Mouse (Mus musculus) forebrain, embryonic 12.5 days (tissue): Measurements from ENCODE around the gene Adamtsl5. TPM values are rescaled to one million over a fixed set of nuclear protein-coding genes. Genes with fewer than 3 reads are reported as not detected.
A peak's percentile ranks its signal among the peaks of the same experiment; 100 is the strongest.

ENCODE experiments used
- ATAC-seq: fragments of 200-750 bp; cut with Nextera tagmentation; 2 replicates; pipeline ENCODE4 v1.8.0; 2017; ENCODE audit warnings: moderate TSS enrichment; ENCODE audit not compliant: low FRiP score
- H3K27ac ChIP-seq: fragments of 300-500 bp; sonication (generic); 2 replicates; pipeline ENCODE4 v1.5.1; 2016; ENCODE audit warnings: mild to moderate bottlenecking
- H3K27me3 ChIP-seq: fragments of 300-500 bp; sonication (generic); 2 replicates; pipeline ENCODE4 v1.6.1; 2016; ENCODE audit warnings: mild to moderate bottlenecking
- H3K36me3 ChIP-seq: fragments of 300-500 bp; sonication (generic); replicated peaks from 2 replicates; pipeline ENCODE4 v1.6.1; 2016; ENCODE audit warnings: mild to moderate bottlenecking
- H3K4me1 ChIP-seq: fragments of 300-500 bp; sonication (generic); 2 replicates; pipeline ENCODE4 v1.6.1; 2016
- H3K4me2 ChIP-seq: fragments of 300-500 bp; sonication (generic); 2 replicates; pipeline ENCODE4 v1.6.1; 2016; ENCODE audit warnings: mild to moderate bottlenecking, moderate library complexity
- H3K4me3 ChIP-seq: fragments of 300-500 bp; sonication (generic); replicated peaks from 2 replicates; pipeline ENCODE4 v1.5.1; 2016; ENCODE audit warnings: mild to moderate bottlenecking
- H3K9ac ChIP-seq: fragments of 300-500 bp; sonication (generic); 2 replicates; pipeline ENCODE4 v1.6.1; 2016; ENCODE audit warnings: mild to moderate bottlenecking
- H3K9me3 ChIP-seq: fragments of 300-500 bp; sonication (generic); 2 replicates; pipeline ENCODE4 v1.6.1; 2016
- WGBS: fragments of 180-500 bp; shearing (Covaris S2); methylation state at CpG from one replicate; pipeline ENCODE4 v1.1.7; 2016; 5-methylcytosine and 5-hydroxymethylcytosine counted together
- polyA plus RNA-seq: library from polyadenylated mRNA; unstranded; fragments of >200 nt; fragmentation: Nextera tagmentation; extraction: Ambion mirVana; gene quantifications from 2 replicates; pipeline ENCODE4 v1.2.1, GENCODE M21; 2016

The Adamtsl5 gene
- polyA plus RNA-seq, 1 experiment from 2014 or later, result 0.55 TPM

GRCm38 (mm10) chr10:80371411-80371966 lies 23.3 kb upstream of the Adamtsl5 start:
- peak overlapping the region; percentile 27; the same call in 1 of the 2 replicates for H3K27ac ChIP-seq
- H3K9me3 ChIP-seq, result 0 out of 2 replicates have a peak, but pooled peaks cover 5% of the 10 kb centered on the region
- peak overlapping the region; percentile 32 for H3K4me2 ChIP-seq
- H3K4me1 ChIP-seq, result peaks cover 14% of the 10 kb centered on the region
- peak; percentile 78 for ATAC-seq
- H3K4me3 ChIP-seq, result peak overlapping the region; percentile 14
- H3K27me3 ChIP-seq, result peaks cover 29% of the 10 kb centered on the region
- no peaks in the 10 kb centered on the region for H3K36me3 ChIP-seq
- 3% methylated on average over 11 of the region's 12 CpGs for WGBS
- peak overlapping the region; percentile 40; the same call in 1 of the 2 replicates for H3K9ac ChIP-seq

- H3K4me2 ChIP-seq, result no peak overlapping the region
- H3K4me1 ChIP-seq, result peaks cover 14% of the 10 kb centered on the region
- no peaks in the 10 kb centered on the region for H3K36me3 ChIP-seq
- H3K27ac ChIP-seq, result no peak overlapping the region
- H3K27me3 ChIP-seq, result peaks cover 30% of the 10 kb centered on the region
- 84% methylated on average over 21 of the region's 21 CpGs for WGBS
- 0 out of 2 replicates have a peak, but pooled peaks cover 5% of the 10 kb centered on the region for H3K9me3 ChIP-seq
- no peak overlapping the region for H3K9ac ChIP-seq
- no peak overlapping the region for H3K4me3 ChIP-seq
- ATAC-seq, result no peak
Measured at GRCm38 (mm10) chr10:80369995-80370747, 22.0 kb upstream of the Adamtsl5 start.

GRCm38 (mm10) chr10:80368392-80368791 lies 20.2 kb upstream of the Adamtsl5 start:
- H3K27ac ChIP-seq, result no peak overlapping the region
- H3K4me3 ChIP-seq, result no peak overlapping the region
- 92% methylated on average over 6 of the region's 6 CpGs for WGBS
- peaks cover 47% of the 10 kb centered on the region for H3K27me3 ChIP-seq
- H3K4me1 ChIP-seq, result peaks cover 21% of the 10 kb centered on the region
- 0 out of 2 replicates have a peak, but pooled peaks cover 5% of the 10 kb centered on the region for H3K9me3 ChIP-seq
- ATAC-seq, result no peak
- no peaks in the 10 kb centered on the region for H3K36me3 ChIP-seq
- H3K4me2 ChIP-seq, result no peak overlapping the region
- no peak overlapping the region; the same call in 1 of the 2 replicates for H3K9ac ChIP-seq

- no peak overlapping the region for H3K27ac ChIP-seq
- no peak for ATAC-seq
- 0 out of 2 replicates have a peak, but pooled peaks cover 5% of the 10 kb centered on the region for H3K9me3 ChIP-seq
- H3K36me3 ChIP-seq, result no peaks in the 10 kb centered on the region
- H3K4me3 ChIP-seq, result no peak overlapping the region
- H3K9ac ChIP-seq, result no peak overlapping the region
- 64% methylated on average over 5 of the region's 5 CpGs for WGBS
- peaks cover 21% of the 10 kb centered on the region for H3K4me1 ChIP-seq
- H3K4me2 ChIP-seq, result no peak overlapping the region
- H3K27me3 ChIP-seq, result peaks cover 49% of the 10 kb centered on the region
Measured at GRCm38 (mm10) chr10:80367954-80368353, 19.7 kb upstream of the Adamtsl5 start.

GRCm38 (mm10) chr10:80365736-80366135 lies 17.5 kb upstream of the Adamtsl5 start:
- no peaks in the 10 kb centered on the region for H3K36me3 ChIP-seq

GRCm38 (mm10) chr10:80363734-80364133 lies 15.5 kb upstream of the Adamtsl5 start:
- no peaks in the 10 kb centered on the region for H3K36me3 ChIP-seq
- H3K4me1 ChIP-seq, result peaks cover 7% of the 10 kb centered on the region
- H3K4me3 ChIP-seq, result no peak overlapping the region
- 44% methylated on average over 6 of the region's 6 CpGs for WGBS
- no peak for ATAC-seq
- peaks cover 63% of the 10 kb centered on the region for H3K27me3 ChIP-seq
- no peak overlapping the region for H3K27ac ChIP-seq
- H3K4me2 ChIP-seq, result no peak overlapping the region
- H3K9me3 ChIP-seq, result 0 out of 2 replicates have a peak, but pooled peaks cover 7% of the 10 kb centered on the region
- 0 out of 2 replicates have a peak overlapping the region, but pooled peaks have one; percentile 5 for H3K9ac ChIP-seq

More at GRCm38 (mm10) chr10:80365736-80366135, 17.5 kb upstream of the Adamtsl5 start:
- Histone ChIP-seq H3K27ac (no peak overlapping the region), H3K27me3 (peaks cover 49% of the 10 kb centered on the region), H3K4me3 (no peak overlapping the region), H3K9ac (no peak overlapping the region), H3K9me3 (0 out of 2 replicates have a peak, but pooled peaks cover 8% of the 10 kb centered on the region), H3K4me2 (no peak overlapping the region), H3K4me1 (peaks cover 7% of the 10 kb centered on the region)
- 70% methylated on average over 6 of the region's 6 CpGs for WGBS
- ATAC-seq, result no peak

GRCm38 (mm10) chr10:80357994-80358639 lies 9.9 kb upstream of the Adamtsl5 start:
- Histone ChIP-seq H3K27me3 (peaks cover 84% of the 10 kb centered on the region), H3K4me2 (peak overlapping the region; percentile 38), H3K9ac (0 out of 2 replicates have a peak overlapping the region, but pooled peaks have one; percentile 33), H3K4me1 (peaks cover 16% of the 10 kb centered on the region), H3K36me3 (no peaks in the 10 kb centered on the region), H3K9me3 (0 out of 2 replicates have a peak, but pooled peaks cover 3% of the 10 kb centered on the region), H3K4me3 (peak overlapping the region; percentile 23), H3K27ac (no peak overlapping the region)
- 0 out of 2 replicates have a peak, but pooled peaks have one; percentile 33 for ATAC-seq
- 4% methylated on average over 31 of the region's 31 CpGs for WGBS

- no peaks in the 10 kb centered on the region for H3K36me3 ChIP-seq
- no peak overlapping the region for H3K9ac ChIP-seq
- peak overlapping the region; percentile 23; the same call in 1 of the 2 replicates for H3K4me3 ChIP-seq
- no peaks in the 10 kb centered on the region for H3K9me3 ChIP-seq
- peaks cover 16% of the 10 kb centered on the region for H3K4me1 ChIP-seq
- H3K27ac ChIP-seq, result no peak overlapping the region
- peak overlapping the region; percentile 38; the same call in 1 of the 2 replicates for H3K4me2 ChIP-seq
- ATAC-seq, result no peak
- 41% methylated on average over 7 of the region's 7 CpGs for WGBS
- peaks cover 84% of the 10 kb centered on the region for H3K27me3 ChIP-seq
Measured at GRCm38 (mm10) chr10:80357336-80357735, 9.1 kb upstream of the Adamtsl5 start.

- peak overlapping the region; percentile 36 for H3K4me3 ChIP-seq
- 1% methylated on average over 34 of the region's 34 CpGs for WGBS
- H3K9ac ChIP-seq, result no peak overlapping the region
- H3K4me2 ChIP-seq, result peak overlapping the region; percentile 52
- no peak for ATAC-seq
- peaks cover 87% of the 10 kb centered on the region for H3K27me3 ChIP-seq
- no peak overlapping the region for H3K27ac ChIP-seq
- H3K4me1 ChIP-seq, result peaks cover 16% of the 10 kb centered on the region
- no peaks in the 10 kb centered on the region for H3K9me3 ChIP-seq
- H3K36me3 ChIP-seq, result no peaks in the 10 kb centered on the region
Measured at GRCm38 (mm10) chr10:80356737-80357136, 8.5 kb upstream of the Adamtsl5 start.

GRCm38 (mm10) chr10:80356001-80356682 lies 7.9 kb upstream of the Adamtsl5 start, which contains the start of gene Plk5:
TSS of gene Plk5 (plus strand) at chr10:80356459.
- H3K36me3 ChIP-seq, result no peaks in the 10 kb centered on the region
- H3K27ac ChIP-seq, result no peak within 1 kb of the TSS
- H3K4me2 ChIP-seq, result peak within 1 kb of the TSS; percentile 52
- WGBS, result under 1% methylated on average over 53 of the region's 53 CpGs
- H3K9ac ChIP-seq, result peak within 1 kb of the TSS; percentile 42; the same call in 1 of the 2 replicates
- peaks cover 93% of the 10 kb centered on the region for H3K27me3 ChIP-seq
- peaks cover 16% of the 10 kb centered on the region for H3K4me1 ChIP-seq
- no peaks in the 10 kb centered on the region for H3K9me3 ChIP-seq
- ATAC-seq, result no peak
- H3K4me3 ChIP-seq, result peak within 1 kb of the TSS; percentile 36

GRCm38 (mm10) chr10:80355431-80355830 lies 7.2 kb upstream of the Adamtsl5 start:
- no peak overlapping the region for H3K4me3 ChIP-seq
- no peak for ATAC-seq
- H3K36me3 ChIP-seq, result no peaks in the 10 kb centered on the region
- no peak overlapping the region for H3K27ac ChIP-seq
- H3K9me3 ChIP-seq, result no peaks in the 10 kb centered on the region
- H3K27me3 ChIP-seq, result peaks cover 100% of the 10 kb centered on the region
- H3K9ac ChIP-seq, result no peak overlapping the region
- H3K4me2 ChIP-seq, result no peak overlapping the region
- peaks cover 16% of the 10 kb centered on the region for H3K4me1 ChIP-seq
- WGBS, result 6% methylated on average over 9 of the region's 9 CpGs
